Mouse (Mus musculus) hindbrain, embryonic 10.5 days (tissue): ENCODE data around the gene AW551984. TPM values are rescaled to one million over a fixed set of nuclear protein-coding genes. Genes with fewer than 3 reads are reported as not detected.

Experiments
- DNase-seq: peaks from one replicate; pipeline ENCODE4 v3.0.0-alpha.2; 2017; ENCODE audit warnings: low spot score
- H3K27ac ChIP-seq: fragments of 300-500 bp; sonication (generic); 2 replicates; pipeline ENCODE4 v1.5.1; 2016; ENCODE audit warnings: mild to moderate bottlenecking, moderate library complexity
- H3K27me3 ChIP-seq: fragments of 300-500 bp; sonication (generic); 2 replicates; pipeline ENCODE4 v1.6.1; 2016; ENCODE audit warnings: mild to moderate bottlenecking; ENCODE audit not compliant: poor library complexity, insufficient read depth, severe bottlenecking
- H3K36me3 ChIP-seq: fragments of 300-500 bp; sonication (generic); 2 replicates; pipeline ENCODE4 v1.6.1; 2016; ENCODE audit warnings: mild to moderate bottlenecking, moderate library complexity
- H3K4me1 ChIP-seq: fragments of 300-500 bp; sonication (generic); replicated peaks from 2 replicates; pipeline ENCODE4 v1.6.1; 2016; ENCODE audit warnings: mild to moderate bottlenecking
- H3K4me3 ChIP-seq: fragments of 300-500 bp; sonication (generic); 2 replicates; pipeline ENCODE4 v1.5.1; 2016; ENCODE audit warnings: mild to moderate bottlenecking, moderate library complexity
- H3K9me3 ChIP-seq: fragments of 300-500 bp; sonication (generic); 2 replicates; pipeline ENCODE4 v1.6.1; 2016; ENCODE audit warnings: mild to moderate bottlenecking, moderate library complexity
- WGBS: fragments of 180-500 bp; shearing (Covaris S2); methylation state at CpG from one replicate; pipeline ENCODE4 v1.1.7; 2016; 5-methylcytosine and 5-hydroxymethylcytosine counted together
- polyA plus RNA-seq: library from polyadenylated mRNA; unstranded; fragments of >200 nt; fragmentation: Nextera tagmentation; extraction: Ambion mirVana; gene quantifications from 2 replicates; pipeline ENCODE4 v1.2.1, GENCODE M21; 2016

The AW551984 gene
- polyA plus RNA-seq: 6.0 and 10.1 TPM in 2 replicates

DNA sequence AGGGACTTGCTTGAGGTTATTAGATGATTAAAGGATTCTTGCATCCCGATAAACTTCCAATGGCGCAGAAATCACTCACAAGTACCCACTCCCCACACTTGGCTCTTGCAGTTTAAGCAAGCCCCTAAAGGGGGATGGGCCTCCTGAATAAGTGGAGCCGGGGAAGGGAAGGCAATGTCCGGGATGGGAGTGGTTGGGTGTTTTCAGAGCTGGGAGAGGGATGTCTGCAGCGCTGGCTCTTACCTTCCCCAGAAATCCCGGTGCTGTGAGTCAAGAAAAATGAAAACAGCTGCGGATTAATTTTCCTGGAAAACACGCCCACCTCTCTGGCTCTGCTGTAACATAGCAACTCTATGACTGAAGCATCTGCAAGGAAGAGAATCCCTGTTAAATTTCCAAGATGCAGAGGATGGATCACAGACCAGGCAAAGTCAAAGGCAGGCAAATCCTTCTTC lies at the start of gene AW551984:
Gene AW551984, minus strand, starts transcription at position 405 of the 455 bp plus-strand sequence.
- peak; percentile 47 for DNase-seq
- H3K27ac ChIP-seq: no peak within 1 kb of the TSS; the same call in 1 of the 2 replicates
- 0% methylated on average over 8 of the region's 8 CpGs for WGBS
- peaks cover 21% of the 10 kb centered on the region for H3K4me1 ChIP-seq
- H3K9me3 ChIP-seq: no peaks in the 10 kb centered on the region
- no peaks in the 10 kb centered on the region for H3K36me3 ChIP-seq
- peak within 1 kb of the TSS; percentile 53 for H3K4me3 ChIP-seq
- no peaks in the 10 kb centered on the region for H3K27me3 ChIP-seq

- H3K9me3 ChIP-seq: no peaks in the 10 kb centered on the region
- H3K27me3 ChIP-seq: no peaks in the 10 kb centered on the region
- no peaks in the 10 kb centered on the region for H3K36me3 ChIP-seq
- no peak overlapping the region for H3K4me3 ChIP-seq
- H3K27ac ChIP-seq: no peak overlapping the region
- no peaks in the 10 kb centered on the region for H3K4me1 ChIP-seq
- no peak for DNase-seq
- WGBS: 91% methylated on average over 4 of the region's 4 CpGs
These were observed 43.2 kb upstream of the AW551984 start for GRCm38 (mm10) chr9:39647382-39647781.

- no peaks in the 10 kb centered on the region for H3K4me1 ChIP-seq
- H3K9me3 ChIP-seq: no peaks in the 10 kb centered on the region
- DNase-seq: no peak
- H3K36me3 ChIP-seq: no peaks in the 10 kb centered on the region
- no peak within 1 kb of the TSS for H3K27ac ChIP-seq
- no peak within 1 kb of the TSS for H3K4me3 ChIP-seq
- no peaks in the 10 kb centered on the region for H3K27me3 ChIP-seq
These were observed 40.6 kb upstream of the AW551984 start, which contains the start of gene Olfr961 for GRCm38 (mm10) chr9:39644785-39645184. Gene Olfr961, plus strand, starts transcription at chr9:39645085.

DNA sequence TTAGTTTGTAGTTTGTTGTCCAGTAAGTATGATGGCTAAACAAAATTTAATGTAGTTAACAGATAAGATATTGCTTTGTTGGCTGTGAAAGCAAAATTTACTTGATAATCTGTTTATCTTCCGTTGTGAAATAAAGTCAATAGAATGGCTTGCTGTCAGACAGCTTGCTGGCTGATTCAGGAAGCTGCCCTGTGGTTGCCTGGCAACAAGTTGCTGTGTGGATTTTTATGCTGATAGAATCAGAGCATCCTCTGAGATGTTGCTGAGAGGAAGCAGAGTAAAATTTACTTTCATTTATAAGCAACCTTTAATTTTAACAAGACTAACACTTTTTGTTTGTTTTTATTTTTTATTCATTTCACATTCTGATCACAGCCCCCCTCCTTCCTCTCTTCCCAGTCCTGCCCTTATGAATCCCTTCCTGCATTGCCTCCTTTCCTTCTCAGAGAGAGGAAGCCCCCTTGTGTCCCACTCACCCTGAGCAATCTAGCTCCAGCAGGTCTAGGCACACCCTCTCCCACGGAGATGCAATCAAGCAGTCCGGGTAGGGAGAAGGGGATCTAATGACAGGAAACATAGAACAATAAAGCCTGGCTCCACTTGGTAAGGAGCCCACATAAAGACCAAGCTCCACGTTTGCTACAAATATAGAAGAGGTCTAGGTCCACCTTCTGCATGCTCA lies 29.9 kb upstream of the AW551984 start:
- Histone ChIP-seq H3K4me3 (no peak overlapping the region), H3K36me3 (no peaks in the 10 kb centered on the region), H3K27ac (no peak overlapping the region), H3K4me1 (0 out of 2 replicates have a peak, but pooled peaks cover 3% of the 10 kb centered on the region), H3K9me3 (no peaks in the 10 kb centered on the region), H3K27me3 (no peaks in the 10 kb centered on the region)
- 34% methylated on average over 4 of the region's 4 CpGs for WGBS
- DNase-seq: no peak

GRCm38 (mm10) chr9:39629069-39629468 lies 24.9 kb upstream of the AW551984 start:
- no peak overlapping the region for H3K4me3 ChIP-seq
- no peaks in the 10 kb centered on the region for H3K27me3 ChIP-seq
- no peak overlapping the region for H3K27ac ChIP-seq
- 89% methylated on average over 2 of the region's 2 CpGs for WGBS
- no peaks in the 10 kb centered on the region for H3K9me3 ChIP-seq
- no peaks in the 10 kb centered on the region for H3K36me3 ChIP-seq
- no peaks in the 10 kb centered on the region for H3K4me1 ChIP-seq
- no peak for DNase-seq

GRCm38 (mm10) chr9:39624711-39625110 lies 20.5 kb upstream of the AW551984 start:
- no peak overlapping the region for H3K27ac ChIP-seq
- no peaks in the 10 kb centered on the region for H3K4me1 ChIP-seq
- 89% methylated on average over 2 of the region's 2 CpGs for WGBS
- DNase-seq: no peak
- no peaks in the 10 kb centered on the region for H3K36me3 ChIP-seq
- no peak overlapping the region for H3K4me3 ChIP-seq
- H3K27me3 ChIP-seq: no peaks in the 10 kb centered on the region
- no peaks in the 10 kb centered on the region for H3K9me3 ChIP-seq

DNA sequence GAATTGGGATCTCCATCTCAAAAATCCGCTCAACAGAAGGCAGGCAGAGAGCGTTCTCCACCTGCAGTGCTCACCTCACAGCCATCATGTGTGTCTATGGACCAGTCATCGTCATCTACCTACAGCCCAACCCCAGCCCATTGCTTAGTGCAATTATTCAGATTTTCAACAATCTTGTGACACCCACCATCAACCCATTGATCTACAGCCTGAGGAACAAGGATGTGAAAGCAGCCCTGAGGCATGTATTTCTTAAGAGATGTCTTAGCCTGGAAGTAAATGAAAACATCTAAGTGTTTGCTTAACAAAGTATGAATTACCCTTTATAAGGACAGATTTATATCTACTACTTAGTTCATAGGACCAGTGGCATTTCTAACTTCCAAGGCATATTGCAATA lies 19.6 kb upstream of the AW551984 start:
- WGBS: 94% methylated on average over 3 of the region's 3 CpGs
- no peak overlapping the region for H3K4me3 ChIP-seq

GRCm38 (mm10) chr9:39621073-39621472 lies 16.9 kb upstream of the AW551984 start, which contains the start of gene Olfr960:
Gene Olfr960, plus strand, starts transcription at chr9:39621373.
- no peaks in the 10 kb centered on the region for H3K27me3 ChIP-seq
- DNase-seq: no peak
- H3K9me3 ChIP-seq: no peaks in the 10 kb centered on the region
- no peaks in the 10 kb centered on the region for H3K36me3 ChIP-seq
- H3K27ac ChIP-seq: no peak within 1 kb of the TSS
- 63% methylated on average over 1 of the region's 1 CpGs for WGBS
- H3K4me1 ChIP-seq: no peaks in the 10 kb centered on the region
- H3K4me3 ChIP-seq: no peak within 1 kb of the TSS

More for the DNA sequence above, 19.6 kb upstream of the AW551984 start:
- Histone ChIP-seq H3K9me3 (no peaks in the 10 kb centered on the region), H3K27ac (no peak overlapping the region), H3K27me3 (no peaks in the 10 kb centered on the region), H3K36me3 (no peaks in the 10 kb centered on the region), H3K4me1 (no peaks in the 10 kb centered on the region)
- DNase-seq: no peak

DNA sequence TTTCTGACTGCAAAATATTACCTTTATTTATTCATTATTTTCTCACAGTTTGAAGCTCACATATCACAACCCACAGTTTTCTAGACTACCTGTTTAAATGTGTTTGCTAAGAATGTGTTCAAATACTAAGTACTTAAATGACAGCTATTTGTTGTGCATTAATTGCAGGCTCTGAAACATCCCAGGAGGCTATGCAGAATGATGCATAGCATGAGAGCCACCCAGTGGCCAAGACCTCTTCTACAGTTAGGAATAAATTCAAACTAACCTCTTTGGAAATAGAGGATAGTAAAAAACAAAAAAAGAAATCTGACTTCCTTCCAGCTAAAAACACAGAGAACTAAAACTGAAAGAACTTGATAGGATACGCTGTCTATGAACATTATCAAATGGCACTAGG lies 7.8 kb upstream of the AW551984 start:
- DNase-seq: no peak
- H3K4me1 ChIP-seq: no peaks in the 10 kb centered on the region
- WGBS: 67% methylated on average over 1 of the region's 1 CpGs
- no peak overlapping the region for H3K27ac ChIP-seq
- H3K4me3 ChIP-seq: no peak overlapping the region
- no peaks in the 10 kb centered on the region for H3K36me3 ChIP-seq
- no peaks in the 10 kb centered on the region for H3K27me3 ChIP-seq
- no peaks in the 10 kb centered on the region for H3K9me3 ChIP-seq

DNA sequence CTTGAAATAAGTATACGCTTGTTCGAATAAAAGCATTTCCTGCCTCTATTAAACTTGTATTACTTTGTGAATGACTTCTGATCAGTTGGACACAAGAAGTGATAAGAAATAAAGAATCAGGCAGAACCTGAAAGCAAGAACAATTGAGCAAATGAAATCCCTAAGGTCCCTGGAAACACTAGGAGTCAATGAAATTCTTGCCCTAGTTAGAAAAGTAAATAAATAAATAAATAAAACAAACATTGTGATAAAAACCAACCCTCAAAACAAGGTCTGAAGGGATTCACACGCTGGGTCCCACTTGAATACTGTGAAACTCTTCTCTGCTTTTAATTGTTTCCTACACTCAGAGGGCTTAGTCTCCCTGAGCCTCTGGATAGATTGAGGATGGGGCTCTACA lies 6.2 kb upstream of the AW551984 start, which contains the start of gene Olfr148:
Gene Olfr148, plus strand, starts transcription at position 301 of the 400 bp plus-strand sequence.
- no peaks in the 10 kb centered on the region for H3K27me3 ChIP-seq
- no peaks in the 10 kb centered on the region for H3K9me3 ChIP-seq
- no peak within 1 kb of the TSS for H3K4me3 ChIP-seq
- WGBS: 70% methylated on average over 3 of the region's 3 CpGs
- no peaks in the 10 kb centered on the region for H3K4me1 ChIP-seq
- H3K36me3 ChIP-seq: no peaks in the 10 kb centered on the region
- H3K27ac ChIP-seq: no peak within 1 kb of the TSS
- DNase-seq: no peak

GRCm38 (mm10) chr9:39608497-39608896 lies 4.3 kb upstream of the AW551984 start:
- Histone ChIP-seq H3K4me1 (peaks cover 10% of the 10 kb centered on the region), H3K36me3 (no peaks in the 10 kb centered on the region), H3K27me3 (no peaks in the 10 kb centered on the region), H3K27ac (no peak overlapping the region), H3K4me3 (no peak overlapping the region), H3K9me3 (no peaks in the 10 kb centered on the region)
- DNase-seq: no peak

DNA sequence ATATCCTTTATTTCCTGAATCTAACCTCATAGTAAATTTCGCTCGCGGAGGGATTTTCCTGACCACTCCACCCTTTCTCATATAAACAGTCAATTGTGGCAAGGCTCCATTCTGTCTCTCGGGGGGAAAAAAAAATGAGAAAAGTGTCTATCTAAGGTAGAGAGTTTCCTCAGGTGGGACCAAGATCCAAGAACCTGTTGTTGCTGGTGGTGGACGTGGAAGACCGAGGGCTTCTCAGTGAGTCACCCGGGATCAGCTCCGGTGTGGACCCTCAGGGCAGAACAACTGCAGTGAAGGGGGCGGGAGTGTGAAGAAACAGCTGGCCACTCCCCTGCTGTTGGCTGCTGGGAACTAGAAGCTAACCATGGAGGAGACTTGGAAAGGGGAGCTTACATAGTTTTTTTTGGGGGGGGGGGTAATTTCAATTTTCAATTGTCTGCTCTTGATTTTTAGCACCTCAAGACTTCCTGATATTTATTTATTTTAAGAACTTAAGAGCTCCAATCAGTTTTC lies 814 bp downstream of the AW551984 start:
- WGBS: under 1% methylated on average over 9 of the region's 9 CpGs
- peaks cover 21% of the 10 kb centered on the region for H3K4me1 ChIP-seq
- DNase-seq: peak; percentile 43
- H3K27me3 ChIP-seq: no peaks in the 10 kb centered on the region
- H3K36me3 ChIP-seq: no peaks in the 10 kb centered on the region
- peak overlapping the region; percentile 53 for H3K4me3 ChIP-seq
- no peak overlapping the region for H3K27ac ChIP-seq
- no peaks in the 10 kb centered on the region for H3K9me3 ChIP-seq

DNA sequence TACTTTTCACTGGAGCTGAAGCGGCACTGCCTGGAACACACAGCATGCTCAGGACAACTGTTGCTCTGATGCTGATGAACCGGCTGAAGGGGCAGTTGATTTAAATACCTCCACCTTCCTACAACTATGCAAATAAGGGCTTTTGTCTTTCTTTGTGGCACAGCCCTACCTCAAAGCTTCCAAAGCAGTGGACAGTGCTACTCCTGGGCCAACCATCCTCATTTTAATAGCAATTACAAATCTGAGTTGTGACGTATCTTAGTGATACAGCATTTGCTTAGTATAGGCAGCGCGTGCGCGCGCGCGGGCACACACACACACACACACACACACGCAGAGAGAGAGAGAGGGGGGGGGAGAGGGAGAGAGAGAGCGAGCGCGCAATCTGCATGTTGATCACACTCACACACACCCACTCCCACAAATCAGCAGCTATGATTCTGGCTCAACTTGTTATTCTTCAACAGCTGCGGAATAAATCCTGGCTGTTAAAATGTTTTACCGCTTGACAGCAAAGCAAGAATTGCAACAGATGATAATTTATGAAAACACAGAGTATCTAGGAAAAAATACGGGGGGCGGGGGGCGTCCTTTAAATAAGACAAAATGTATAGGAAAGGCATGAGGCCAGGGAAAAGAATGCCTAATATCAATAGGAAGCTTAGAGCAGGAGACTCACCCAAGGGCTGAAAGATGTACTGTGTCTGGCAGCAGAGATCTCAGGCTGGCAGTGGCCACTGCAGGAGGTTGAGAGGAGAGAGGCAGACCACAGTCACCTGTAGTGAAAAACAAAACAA lies 1.5 kb downstream of the AW551984 start:
- WGBS: under 1% methylated on average over 19 of the region's 19 CpGs
- peak; percentile 61 for DNase-seq
- H3K27me3 ChIP-seq: no peaks in the 10 kb centered on the region
- no peaks in the 10 kb centered on the region for H3K9me3 ChIP-seq
- H3K4me3 ChIP-seq: peak overlapping the region; percentile 53
- H3K4me1 ChIP-seq: peaks cover 21% of the 10 kb centered on the region
- H3K27ac ChIP-seq: no peak overlapping the region
- no peaks in the 10 kb centered on the region for H3K36me3 ChIP-seq
